Mouse (Mus musculus) CH12.LX (cell line): Measurements from ENCODE around the gene Rbm14. TPM values are rescaled to one million over a fixed set of nuclear protein-coding genes. Genes with fewer than 3 reads are reported as not detected.

ENCODE experiments used
- DNase-seq: peaks from one replicate; pipeline ENCODE4 v3.0.0-alpha.2; 2013; ENCODE audit errors: extremely low read depth
- H3K27ac ChIP-seq: 2 replicates; pipeline ENCODE4 v1.5.1; 2012; ENCODE audit warnings: low read depth, mild to moderate bottlenecking, control low read depth, moderate library complexity; ENCODE audit not compliant: insufficient read depth
- H3K27me3 ChIP-seq: replicated peaks from 2 replicates; pipeline ENCODE3; 2012; ENCODE audit warnings: inconsistent platforms
- H3K36me3 ChIP-seq, 2 experiments: replicated peaks in 1 of 2; 2 replicates each; pipeline versions ENCODE3 to v1.6.1; 2012; ENCODE audit warnings: inconsistent platforms in 1 of 2, low read length in 1 of 2, mild to moderate bottlenecking in 1 of 2, mixed read lengths in 1 of 2, moderate library complexity in 1 of 2; ENCODE audit not compliant: control insufficient read depth in 1 of 2, insufficient read depth in 1 of 2
- H3K4me1 ChIP-seq, 2 experiments: 2 replicates each; pipeline ENCODE4 v1.6.1; 2012; ENCODE audit warnings: inconsistent platforms in 1 of 2, moderate library complexity in 1 of 2; ENCODE audit not compliant: insufficient read depth in 2 of 2, control insufficient read depth in 1 of 2
- H3K4me2 ChIP-seq: 2 replicates; pipeline ENCODE4 v1.6.1; 2012; ENCODE audit warnings: low read depth, mild to moderate bottlenecking, control low read depth; ENCODE audit not compliant: poor library complexity, insufficient read depth, severe bottlenecking
- H3K4me3 ChIP-seq, 3 experiments: fragments of 150-350 bp in 1 of 3; sonication (generic) in 1 of 3; replicated peaks in 1 of 3; 2 replicates each; pipeline versions ENCODE3 to v1.5.1; 2011 to 2012; ENCODE audit warnings: low read depth in 2 of 3, low read length in 2 of 3, mild to moderate bottlenecking in 2 of 3, moderate library complexity in 2 of 3, control low read depth in 1 of 3, improper control_type of control experiment in 1 of 3, inconsistent platforms in 1 of 3, mixed read lengths in 1 of 3; ENCODE audit not compliant: poor library complexity in 1 of 3
- H3K79me2 ChIP-seq: replicated peaks from 2 replicates; pipeline ENCODE4 v1.6.1; 2012; ENCODE audit warnings: mild to moderate bottlenecking, moderate library complexity; ENCODE audit not compliant: control insufficient read depth, poor library complexity, insufficient read depth, severe bottlenecking; ENCODE audit errors: extremely low read depth
- H3K9ac ChIP-seq: 2 replicates; pipeline ENCODE4 v1.6.1; 2012; ENCODE audit warnings: low read depth, mild to moderate bottlenecking, control low read depth, moderate library complexity; ENCODE audit not compliant: insufficient read depth
- H3K9me3 ChIP-seq: replicated peaks from 2 replicates; pipeline ENCODE3; 2012; ENCODE audit warnings: low read length, inconsistent platforms, mixed read lengths
- JUND ChIP-seq: conservative IDR thresholded peaks from 2 replicates; pipeline ENCODE4 v1.6.1; 2011; ENCODE audit warnings: low read depth, low read length, improper control_type of control experiment
- MAFK ChIP-seq: IDR thresholded peaks from 2 replicates; pipeline ENCODE4 v1.6.1; 2011; ENCODE audit warnings: low read length, improper control_type of control experiment; ENCODE audit not compliant: insufficient replicate concordance
- MAZ ChIP-seq: IDR thresholded peaks from 2 replicates; pipeline ENCODE4 v1.6.1; 2012; ENCODE audit warnings: low read depth, mild to moderate bottlenecking, inconsistent platforms, low read length, improper control_type of control experiment, moderate library complexity
- MXI1 ChIP-seq: IDR thresholded peaks from 2 replicates; pipeline ENCODE4 v1.6.1; 2011; ENCODE audit warnings: mild to moderate bottlenecking, low read depth, low read length, improper control_type of control experiment
- MYC ChIP-seq: IDR thresholded peaks from 2 replicates; pipeline ENCODE4 v1.6.1; 2011; ENCODE audit warnings: low read depth, mild to moderate bottlenecking, improper control_type of control experiment, low read length
- POLR2A ChIP-seq: IDR thresholded peaks from 2 replicates; pipeline ENCODE4 v1.6.1; 2011; ENCODE audit warnings: low read depth, mild to moderate bottlenecking, improper control_type of control experiment, low read length
- RAD21 ChIP-seq: IDR thresholded peaks from 2 replicates; pipeline ENCODE4 v1.6.1; 2011; ENCODE audit warnings: low read depth, mild to moderate bottlenecking, low read length, improper control_type of control experiment, moderate library complexity
- RCOR1 ChIP-seq: conservative IDR thresholded peaks from 2 replicates; pipeline ENCODE4 v1.6.1; 2012; ENCODE audit warnings: low read depth, mild to moderate bottlenecking, inconsistent platforms, low read length, improper control_type of control experiment
- ZNF384 ChIP-seq: IDR thresholded peaks from 2 replicates; pipeline ENCODE4 v1.6.1; 2012; ENCODE audit warnings: low read depth, low read length, improper control_type of control experiment, inconsistent platforms
- dilution Hi-C: fragments of 300-500 bp; cut with MboI; formaldehyde crosslinking; loops from 2 replicates; pipeline ENCODE4 v1.14.3; 2020; ENCODE audit warnings: low sequenced_read_pairs; ENCODE audit not compliant: extremely low pct_unique_long_range_greater_than_20kb, extremely low pct_ligation_motif_present
- in situ Hi-C: fragments of 300-500 bp; cut with MboI; formaldehyde crosslinking; loops from 3 replicates; pipeline ENCODE4 v1.14.3; 2019; ENCODE audit warnings: low sequenced_read_pairs, low pct_ligation_motif_present, low pct_unique_long_range_greater_than_20kb, mixed read lengths
- polyA plus RNA-seq: library from polyadenylated mRNA; unstranded; fragments of >175 nt; gene quantifications from 2 replicates; pipeline ENCODE4 v1.2.1, GENCODE M21; 2012; ENCODE audit warnings: low read depth; ENCODE audit not compliant: insufficient read length
- total RNA-seq, 2 experiments: library from RNA; depleted of rRNA; stranded (reverse); fragments of 300-350 nt in 1 of 2; fragments of >200 nt in 1 of 2; gene quantifications; 2 replicates each; pipeline ENCODE4 v1.2.3; 2012 to 2014

The Rbm14 gene
- total and polyA plus RNA-seq, 3 experiments: 19.1 to 59.1 (median 47.1) TPM

- no peak for DNase-seq
- Histone ChIP-seq H3K79me2 (no peaks in the 10 kb centered on the region), H3K9ac (no peak overlapping the region), H3K27me3 (peaks cover 57% of the 10 kb centered on the region), H3K9me3 (no peaks in the 10 kb centered on the region), H3K27ac (no peak overlapping the region), H3K4me2 (no peak overlapping the region), H3K4me1 (no peaks in the 10 kb centered on the region), H3K4me3 (no peak overlapping the region), H3K36me3 (no peaks in the 10 kb centered on the region)
- dilution Hi-C loops (no loop called here), in situ Hi-C loops (loop anchor here (25.0 kb wide), 2 partner anchors 218 to 368 kb away; partner anchors contain the start of genes 2010003K11Rik, Rce1 and Syt12)
- TF ChIP-seq ZNF384: no peak
- no peak for TF ChIP-seq POLR2A
- TF ChIP-seq MAZ: no peak
- TF ChIP-seq JUND: no peak
These were observed 44.0 kb upstream of the Rbm14 start for GRCm38 (mm10) chr19:4855470-4855820.

- H3K27ac ChIP-seq: no peak within 1 kb of the TSS
- no peak within 1 kb of the TSS for H3K9ac ChIP-seq
- H3K27me3 ChIP-seq: peaks cover 55% of the 10 kb centered on the region
- H3K4me3 ChIP-seq: no peak within 1 kb of the TSS
- DNase-seq: no peak
- no peak for TF ChIP-seq RAD21
- no peaks in the 10 kb centered on the region for H3K9me3 ChIP-seq
- H3K79me2 ChIP-seq: no peaks in the 10 kb centered on the region
- H3K4me1 ChIP-seq: no peaks in the 10 kb centered on the region
- dilution Hi-C loops: no loop called here
- H3K4me2 ChIP-seq: no peak within 1 kb of the TSS
- in situ Hi-C loops: loop anchor here (25.0 kb wide), 2 partner anchors 218 to 368 kb away; partner anchors contain the start of genes 2010003K11Rik, Rce1 and Syt12
- H3K36me3 ChIP-seq: no peaks in the 10 kb centered on the region
These were observed 43.4 kb upstream of the Rbm14 start, which contains the start of gene Ctsf for GRCm38 (mm10) chr19:4854552-4855469. TSS of gene Ctsf (plus strand) at chr19:4855130.

- Histone ChIP-seq H3K27me3 (peaks cover 38% of the 10 kb centered on the region), H3K4me3 (no peak overlapping the region), H3K79me2 (no peaks in the 10 kb centered on the region), H3K9ac (no peak overlapping the region), H3K27ac (no peak overlapping the region), H3K9me3 (no peaks in the 10 kb centered on the region), H3K4me1 (no peaks in the 10 kb centered on the region), H3K36me3 (no peaks in the 10 kb centered on the region), H3K4me2 (no peak overlapping the region)
- in situ Hi-C loops: loop anchor here (25.0 kb wide), 2 partner anchors 213 to 363 kb away; partner anchors contain the start of genes 2010003K11Rik, Rce1 and Syt12
- dilution Hi-C loops: no loop called here
- TF ChIP-seq MYC (no peak), MXI1 (no peak), RCOR1 (no peak), POLR2A (no peak), MAFK (no peak)
- no peak for DNase-seq
These were observed 38.8 kb upstream of the Rbm14 start for GRCm38 (mm10) chr19:4850281-4850680.
